Mouse (Mus musculus) spleen, adult 12 weeks (tissue): ENCODE data around the gene Cmya5.
"Not testable (repeated sequence)": the region's sequence is repeated elsewhere in the genome, so short reads cannot be mapped to it uniquely, and the experiment has no call there.

Experiments
- DNase-seq: peaks from one replicate; pipeline ENCODE4 v3.0.0; 2022; ENCODE audit warnings: low spot score

Gene Cmya5

DNA sequence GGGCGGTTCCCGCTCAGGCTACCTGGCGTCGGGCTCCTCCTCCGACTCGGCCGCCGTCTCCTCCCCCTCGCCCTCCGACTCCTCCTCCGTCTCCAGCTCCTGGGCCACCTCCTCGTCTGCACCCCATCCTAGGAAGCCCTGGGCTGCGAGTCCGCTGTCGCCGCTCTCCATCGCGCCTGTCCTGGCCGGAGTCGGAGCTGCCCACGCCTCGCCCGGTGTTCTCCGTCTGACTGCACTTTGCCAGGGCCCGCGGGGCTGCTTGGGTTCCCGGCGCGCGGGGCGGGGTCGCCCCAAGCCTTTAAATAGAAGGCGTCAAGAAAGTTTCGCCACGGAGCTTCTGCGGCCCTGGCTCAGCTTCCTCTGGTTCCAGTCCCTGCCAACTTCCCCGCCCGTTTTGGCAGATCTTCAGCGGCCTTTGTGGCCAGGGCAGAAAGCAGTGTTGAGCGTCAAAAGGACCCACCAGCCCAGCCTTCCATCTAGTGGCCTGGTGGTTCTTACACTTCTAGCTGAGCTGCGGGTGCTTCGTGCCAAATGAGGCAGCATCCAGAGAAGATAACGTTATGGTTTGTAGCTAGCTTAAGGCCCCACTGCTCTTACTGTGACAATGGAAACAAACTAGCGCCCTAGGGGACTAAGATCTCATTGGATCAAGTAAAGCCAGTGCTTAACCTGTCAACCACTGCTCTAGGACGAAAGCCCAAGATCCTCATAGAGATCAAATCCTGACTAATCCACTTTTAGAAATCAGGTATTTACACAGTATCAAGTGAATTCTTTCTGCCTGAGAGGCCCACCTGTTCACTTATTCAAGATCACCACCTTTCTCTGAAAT, at the start of gene Cmya5:
Gene Cmya5, minus strand, starts transcription at position 389 of the 832 bp plus-strand sequence.
- no peak for DNase-seq

DNA sequence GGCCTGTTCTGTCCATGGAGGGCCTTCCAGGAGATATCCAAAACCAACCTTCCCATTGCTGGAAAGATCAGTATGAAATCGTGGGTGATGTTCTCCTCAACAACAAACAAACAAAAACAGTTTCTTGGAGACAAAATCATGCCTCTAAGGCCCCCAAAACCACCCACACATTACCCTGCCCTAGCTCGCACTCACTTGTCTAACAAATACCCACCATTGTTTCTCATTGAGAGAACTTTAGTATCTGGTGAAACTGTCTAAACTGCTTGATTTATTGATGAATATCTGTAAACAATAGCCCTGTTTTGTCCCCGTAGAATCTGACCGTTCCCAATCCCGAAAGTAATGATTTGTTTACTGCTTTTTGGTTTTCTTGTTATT, 48.1 kb upstream of the Cmya5 start:
- no peak for DNase-seq

- peak; percentile 84 for DNase-seq
These were observed 47.5 kb upstream of the Cmya5 start, which contains the start of gene Tent2 for GRCm38 (mm10) chr13:93191831-93192645. Gene Tent2 (minus strand): TSS chr13:93192385.

DNA sequence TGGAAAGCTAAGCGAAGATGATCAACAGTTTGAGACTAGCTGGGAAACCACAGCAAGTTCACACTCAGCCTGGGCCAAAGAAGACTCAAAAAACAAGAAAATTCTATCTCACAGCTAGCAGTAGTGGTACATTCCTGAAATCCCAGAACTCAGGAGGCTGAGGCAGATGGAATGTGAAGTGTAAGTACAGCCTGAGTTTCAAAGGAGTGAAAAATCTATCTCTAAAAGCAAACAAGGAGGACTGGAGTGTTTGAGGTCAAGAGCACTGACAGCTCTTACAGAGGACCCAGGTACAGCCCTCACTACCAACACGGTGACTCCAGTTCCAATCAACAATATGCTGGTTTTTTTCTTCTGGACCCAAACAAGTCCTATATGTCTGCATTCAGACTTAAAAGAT, 44.9 kb upstream of the Cmya5 start:
- no peak for DNase-seq

DNA sequence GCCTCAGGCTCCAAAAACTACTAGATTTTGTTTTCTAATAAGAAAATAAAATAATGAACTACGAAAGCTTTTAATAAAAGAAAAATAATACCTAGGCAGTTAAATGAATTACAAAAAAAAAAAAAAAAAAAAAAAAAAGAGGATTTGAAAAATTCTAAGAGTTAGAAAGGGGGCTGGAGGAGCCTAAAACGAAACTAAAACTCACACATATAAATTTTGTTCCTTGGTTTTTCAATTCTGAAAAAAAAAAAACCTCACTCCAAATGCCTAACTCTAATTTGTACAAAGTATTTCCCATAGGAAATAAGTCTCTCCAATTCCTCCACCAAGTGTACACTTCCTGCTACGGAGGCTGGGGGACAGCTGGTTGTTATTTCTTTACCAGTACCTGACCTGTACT, 44.2 kb upstream of the Cmya5 start:
- no peak for DNase-seq

DNA sequence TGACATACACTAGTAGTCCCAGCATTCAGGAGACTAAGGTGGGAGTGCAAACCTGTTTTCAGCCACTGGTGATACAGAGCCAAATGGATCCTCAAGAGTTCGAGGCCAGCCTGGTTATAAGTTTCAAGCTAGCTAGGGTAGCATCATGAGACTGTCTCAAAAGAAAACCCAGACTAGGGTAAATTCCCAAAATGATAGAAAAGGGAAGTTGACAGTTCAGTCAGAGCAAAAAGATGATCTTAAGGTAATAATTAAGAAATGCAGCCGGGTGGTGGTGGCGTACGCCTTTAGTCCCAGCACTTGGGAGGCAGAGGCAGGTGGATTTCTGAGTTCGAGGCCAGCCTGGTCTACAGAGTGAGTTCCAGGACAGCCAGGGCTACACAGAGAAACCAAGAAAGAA, 43.3 kb upstream of the Cmya5 start:
- DNase-seq = not testable (repeated sequence)

DNA sequence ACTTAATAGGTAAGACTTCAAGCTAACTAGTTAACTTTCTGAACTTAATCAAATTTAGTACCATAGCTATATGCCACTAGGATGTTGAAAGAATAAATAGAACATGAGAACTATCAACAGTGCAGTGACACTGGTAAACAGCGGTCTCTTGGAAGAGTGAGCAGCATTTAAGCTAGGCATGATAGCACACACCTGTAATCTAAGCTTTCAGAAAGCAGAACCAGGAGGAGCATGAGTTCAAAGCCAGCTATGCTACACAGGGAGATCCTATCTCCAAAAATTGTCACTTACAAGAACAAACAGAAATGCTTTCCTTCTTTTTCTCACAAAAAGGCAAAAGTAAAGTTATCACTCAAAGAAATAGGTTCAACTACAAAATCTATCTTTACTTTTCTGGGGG, 35.8 kb upstream of the Cmya5 start:
- DNase-seq = no peak

GRCm38 (mm10) chr13:93179522-93179921, 35.0 kb upstream of the Cmya5 start:
- DNase-seq = no peak

DNA sequence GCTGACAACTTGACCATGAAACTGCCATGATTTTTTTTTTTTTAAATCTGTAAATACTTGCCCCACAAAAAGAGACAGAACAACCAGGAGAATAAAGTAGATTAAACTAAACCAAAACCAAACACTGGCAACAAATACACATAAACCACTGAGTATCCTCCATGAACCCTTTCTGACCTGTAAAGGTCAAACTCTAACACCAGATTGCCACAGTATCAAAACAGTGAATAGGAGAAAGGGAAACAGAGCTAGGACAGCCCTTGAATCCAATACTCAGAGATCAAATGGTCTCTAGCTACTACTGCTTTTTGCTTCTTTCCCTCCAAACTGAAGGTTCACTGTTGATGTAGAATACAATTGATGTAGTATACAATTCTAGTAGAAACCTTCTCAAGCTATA, 33.0 kb upstream of the Cmya5 start:
- DNase-seq = no peak

- DNase-seq = no peak
These were observed 18.8 kb upstream of the Cmya5 start for GRCm38 (mm10) chr13:93163303-93163702.

- no peak for DNase-seq
These were observed 17.9 kb upstream of the Cmya5 start for GRCm38 (mm10) chr13:93162456-93162855.

GRCm38 (mm10) chr13:93158261-93158660, 13.7 kb upstream of the Cmya5 start:
- DNase-seq = no peak

GRCm38 (mm10) chr13:93153280-93153679, 8.8 kb upstream of the Cmya5 start:
- DNase-seq = no peak

- DNase-seq = no peak
These were observed 673 bp downstream of the Cmya5 start for GRCm38 (mm10) chr13:93143819-93144283.

GRCm38 (mm10) chr13:93141184-93141583, 3.3 kb downstream of the Cmya5 start:
- DNase-seq = no peak

DNA sequence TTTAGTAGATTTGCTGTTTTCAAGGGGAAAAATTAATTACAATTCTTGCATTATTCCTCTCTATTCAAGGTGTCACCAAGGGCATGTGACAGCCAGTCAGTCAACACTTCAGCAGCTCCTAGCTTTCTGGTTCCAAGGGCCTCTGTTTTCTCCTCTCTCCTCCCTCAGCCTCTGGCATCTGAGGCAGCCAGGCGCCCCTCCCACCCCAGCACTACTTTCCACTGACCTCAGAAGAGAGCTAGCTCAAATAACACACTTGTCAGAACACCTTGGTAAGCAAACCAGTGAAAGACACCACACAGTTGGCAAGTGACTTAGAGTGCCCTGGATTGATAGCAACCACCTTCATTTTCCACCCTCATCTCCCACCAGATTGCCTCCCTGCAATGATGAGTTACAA, 6.5 kb downstream of the Cmya5 start:
- DNase-seq = no peak

- no peak for DNase-seq
These were observed 7.4 kb downstream of the Cmya5 start for GRCm38 (mm10) chr13:93137098-93137497.

- DNase-seq = no peak
These were observed 8.3 kb downstream of the Cmya5 start for GRCm38 (mm10) chr13:93136251-93136650.

DNA sequence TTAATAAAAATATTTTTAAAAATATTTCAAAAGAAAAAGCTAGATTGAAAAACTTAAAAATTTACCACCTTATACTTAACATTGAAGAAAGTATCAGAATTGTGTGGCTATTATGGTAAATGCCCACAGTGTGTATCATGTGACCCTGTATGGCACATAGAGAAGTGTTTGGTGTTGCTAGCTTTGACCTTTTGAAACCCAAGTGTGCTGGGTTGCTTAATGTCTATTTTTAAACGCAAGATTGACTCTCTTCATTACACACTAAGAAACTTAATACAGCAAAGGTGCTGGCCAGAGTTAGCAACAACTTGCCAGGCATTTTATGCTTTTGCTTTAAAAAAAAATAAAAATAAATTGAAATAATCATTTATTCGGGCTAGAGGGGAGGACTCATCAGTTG, 9.0 kb downstream of the Cmya5 start:
- no peak for DNase-seq

- no peak for DNase-seq
These were observed 13.8 kb downstream of the Cmya5 start for GRCm38 (mm10) chr13:93130674-93131073.

- no peak for DNase-seq
These were observed 15.6 kb downstream of the Cmya5 start for GRCm38 (mm10) chr13:93128961-93129360.

DNA sequence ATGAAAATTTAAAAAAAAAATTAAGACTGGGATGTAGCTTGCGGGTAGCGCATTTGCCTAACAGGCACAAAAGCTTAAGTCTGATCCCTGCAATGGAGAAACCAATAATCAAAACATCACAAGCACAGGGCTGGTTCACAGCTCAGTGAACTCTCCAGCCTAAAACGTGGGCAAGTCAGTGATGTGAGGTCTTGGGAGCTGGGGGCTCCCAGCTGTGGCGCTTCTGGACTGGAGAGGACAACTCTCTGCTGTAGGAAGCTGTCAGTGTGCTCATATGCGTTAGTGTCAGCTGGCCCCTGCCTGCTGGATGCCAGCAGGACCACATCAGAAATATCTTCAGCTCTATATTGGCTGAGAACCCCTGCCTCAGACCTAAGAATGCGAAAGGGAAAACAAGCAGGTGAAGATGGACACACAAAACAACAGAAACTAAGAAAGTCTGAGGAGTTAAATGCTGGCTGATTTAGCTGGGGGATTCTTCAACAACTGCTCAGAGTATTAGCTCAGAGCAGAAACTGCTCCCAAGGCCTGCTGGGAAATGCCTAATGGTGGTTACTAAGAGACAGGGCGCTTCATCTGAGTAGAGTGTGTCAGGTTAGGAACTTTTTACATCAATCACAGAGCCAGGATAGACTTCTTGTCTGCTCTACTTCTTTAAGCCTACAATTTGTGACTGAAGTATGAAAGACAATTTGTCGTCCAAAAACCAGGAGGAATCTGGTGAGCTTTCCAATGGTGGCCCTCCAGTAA, 16.2 kb downstream of the Cmya5 start:
- DNase-seq = no peak
